Mouse (Mus musculus): ENCODE data around the gene Smagp.
A peak's percentile ranks its signal among the peaks of the same experiment; 100 is the strongest.
"Not testable (repeated sequence)": the region's sequence is repeated elsewhere in the genome, so short reads cannot be mapped to it uniquely, and the experiment has no call there.

Gene Smagp

GRCm38 (mm10) chr15:100627287-100627686, 9.5 kb downstream of the Smagp start:
- DNase-seq (ENCODE audit: extremely low spot score, low spot score) = no peak

- no peak for DNase-seq (ENCODE audit: extremely low spot score, low spot score)
These were observed 12.3 kb downstream of the Smagp start for GRCm38 (mm10) chr15:100624435-100624834.

GRCm38 (mm10) chr15:100623754-100624153, 13.0 kb downstream of the Smagp start:
- DNase-seq (ENCODE audit: extremely low spot score, low spot score) = no peak

GRCm38 (mm10) chr15:100622164-100622563, 14.6 kb downstream of the Smagp start:
- DNase-seq (ENCODE audit: extremely low spot score, low spot score) = no peak

GRCm38 (mm10) chr15:100621671-100622070, 15.1 kb downstream of the Smagp start:
- not testable (repeated sequence) for DNase-seq (ENCODE audit: extremely low spot score, low spot score)

GRCm38 (mm10) chr15:100619200-100619599, 17.5 kb downstream of the Smagp start:
- DNase-seq (ENCODE audit: extremely low spot score, low spot score) = no peak

- DNase-seq (ENCODE audit: extremely low spot score, low spot score) = no peak
These were observed 20.5 kb downstream of the Smagp start for GRCm38 (mm10) chr15:100616221-100616620.

- peak; percentile 87 for DNase-seq (ENCODE audit: extremely low spot score, low spot score)
These were observed 20.9 kb downstream of the Smagp start for GRCm38 (mm10) chr15:100615825-100616220.

- DNase-seq (ENCODE audit: extremely low spot score, low spot score) = peak; percentile 99
These were observed 21.5 kb downstream of the Smagp start, which contains the start of gene Dazap2 for GRCm38 (mm10) chr15:100614996-100615824. Gene Dazap2, plus strand, starts transcription at chr15:100615349.

- no peak for DNase-seq (ENCODE audit: extremely low spot score, low spot score)
These were observed 22.3 kb downstream of the Smagp start for GRCm38 (mm10) chr15:100614218-100614995.

GRCm38 (mm10) chr15:100613584-100613983, 23.2 kb downstream of the Smagp start:
- peak; percentile 80 for DNase-seq (ENCODE audit: extremely low spot score, low spot score)

- no peak for DNase-seq (ENCODE audit: extremely low spot score, low spot score)
These were observed 24.3 kb downstream of the Smagp start for GRCm38 (mm10) chr15:100612432-100612831.

- no peak for DNase-seq (ENCODE audit: extremely low spot score, low spot score)
These were observed 24.8 kb downstream of the Smagp start for GRCm38 (mm10) chr15:100611951-100612350.

GRCm38 (mm10) chr15:100606677-100607076, 30.1 kb downstream of the Smagp start:
- not testable (repeated sequence) for DNase-seq (ENCODE audit: extremely low spot score, low spot score)

- no peak for DNase-seq (ENCODE audit: extremely low spot score, low spot score)
These were observed 35.1 kb downstream of the Smagp start for GRCm38 (mm10) chr15:100601669-100602068.

- DNase-seq (ENCODE audit: extremely low spot score, low spot score) = peak; percentile 28
These were observed 36.0 kb downstream of the Smagp start for GRCm38 (mm10) chr15:100600696-100601272.

GRCm38 (mm10) chr15:100600047-100600695, 36.6 kb downstream of the Smagp start:
- DNase-seq (ENCODE audit: extremely low spot score, low spot score) = peak; percentile 79

- DNase-seq (ENCODE audit: extremely low spot score, low spot score) = peak; percentile 62
These were observed 37.3 kb downstream of the Smagp start, which contains the start of gene Pou6f1 for GRCm38 (mm10) chr15:100599276-100600046. Gene Pou6f1, minus strand, starts transcription at chr15:100599984.

- DNase-seq (ENCODE audit: extremely low spot score, low spot score) = no peak
These were observed 37.9 kb downstream of the Smagp start for GRCm38 (mm10) chr15:100598883-100599275.

GRCm38 (mm10) chr15:100598287-100598882, 38.4 kb downstream of the Smagp start:
- no peak for DNase-seq (ENCODE audit: extremely low spot score, low spot score)

All from neural tube, embryonic 10.5 days (tissue).